Mouse (Mus musculus): ENCODE measurements around the gene Gpr84. TPM values are rescaled to one million over a fixed set of nuclear protein-coding genes. Genes with fewer than 3 reads are reported as not detected.
"Not testable (repeated sequence)": the region's sequence is repeated elsewhere in the genome, so short reads cannot be mapped to it uniquely, and the experiment has no call there.

Gpr84 gene
- total RNA-seq, 2 experiments from 2014 or later: not detected

DNA sequence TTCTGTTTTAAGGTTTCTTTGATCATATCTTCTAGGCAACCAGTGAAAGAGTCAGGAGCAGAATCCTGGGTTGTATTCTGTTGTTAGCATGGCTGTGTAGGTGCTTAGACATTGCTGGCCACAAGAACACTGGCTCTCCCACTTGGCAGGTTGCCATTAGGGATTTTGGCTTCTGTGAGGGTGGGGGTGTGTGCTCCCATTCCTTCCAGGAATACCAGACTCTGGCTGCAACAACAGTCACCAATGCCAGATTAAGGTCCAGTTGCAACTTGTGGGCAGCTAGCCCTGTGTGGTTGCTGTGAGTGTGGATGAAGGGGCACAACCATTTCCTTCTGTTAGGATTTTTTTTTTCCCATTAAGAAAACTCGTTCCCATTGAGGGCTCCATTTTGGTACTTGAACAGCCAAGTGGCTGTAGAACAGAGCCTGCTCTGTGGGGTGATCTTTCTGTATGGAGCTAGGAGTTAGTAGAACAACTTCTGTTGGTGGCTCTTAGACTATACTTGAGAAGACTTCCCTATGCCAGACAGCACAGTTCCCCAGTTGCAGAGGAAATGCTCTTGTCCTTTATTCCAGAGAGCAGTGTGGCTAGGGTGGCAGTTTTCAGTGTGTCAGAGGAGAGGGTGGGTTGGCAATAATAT lies 24.5 kb downstream of the Gpr84 start:
- DNase-seq: peak; percentile 75

DNA sequence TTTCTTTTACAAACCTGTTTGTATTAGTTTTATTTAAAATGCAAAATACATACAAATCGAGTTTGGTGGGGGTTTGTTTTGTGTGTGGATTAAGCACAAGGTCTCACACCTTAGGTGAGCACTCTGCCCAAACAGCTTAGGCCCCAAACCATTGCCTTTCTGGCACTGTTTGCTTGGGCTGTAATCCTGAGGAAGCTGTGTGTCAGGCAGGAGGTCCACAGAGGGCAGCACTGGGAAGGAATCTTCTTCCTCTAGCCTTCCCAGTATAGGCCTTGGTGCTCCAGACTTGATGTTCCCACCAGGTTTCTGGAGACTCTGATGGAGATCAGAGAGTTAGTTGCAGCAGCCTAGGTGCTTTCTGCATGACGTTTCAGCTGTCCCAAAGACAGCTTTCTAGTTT lies 25.8 kb downstream of the Gpr84 start:
- DNase-seq: no peak

DNA sequence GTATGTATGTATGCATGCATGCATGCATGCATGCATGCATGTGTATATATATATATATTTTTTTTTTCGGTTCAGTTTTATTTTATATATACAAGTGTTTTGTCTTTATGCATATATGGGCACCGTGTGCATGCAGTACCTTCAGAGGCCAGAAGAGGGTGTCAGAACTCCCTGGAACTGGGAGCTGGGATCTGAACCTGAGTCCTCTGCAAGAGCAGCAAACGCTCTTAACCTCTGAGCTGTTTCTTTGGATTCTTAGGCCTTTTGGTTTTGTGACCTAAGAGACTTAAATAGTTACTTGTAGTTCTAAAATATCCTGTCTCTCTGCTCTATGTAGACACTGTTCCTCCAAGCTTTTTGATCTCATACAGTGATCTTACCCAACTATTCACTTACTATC lies 26.3 kb downstream of the Gpr84 start:
- DNase-seq: peak; percentile 77

DNA sequence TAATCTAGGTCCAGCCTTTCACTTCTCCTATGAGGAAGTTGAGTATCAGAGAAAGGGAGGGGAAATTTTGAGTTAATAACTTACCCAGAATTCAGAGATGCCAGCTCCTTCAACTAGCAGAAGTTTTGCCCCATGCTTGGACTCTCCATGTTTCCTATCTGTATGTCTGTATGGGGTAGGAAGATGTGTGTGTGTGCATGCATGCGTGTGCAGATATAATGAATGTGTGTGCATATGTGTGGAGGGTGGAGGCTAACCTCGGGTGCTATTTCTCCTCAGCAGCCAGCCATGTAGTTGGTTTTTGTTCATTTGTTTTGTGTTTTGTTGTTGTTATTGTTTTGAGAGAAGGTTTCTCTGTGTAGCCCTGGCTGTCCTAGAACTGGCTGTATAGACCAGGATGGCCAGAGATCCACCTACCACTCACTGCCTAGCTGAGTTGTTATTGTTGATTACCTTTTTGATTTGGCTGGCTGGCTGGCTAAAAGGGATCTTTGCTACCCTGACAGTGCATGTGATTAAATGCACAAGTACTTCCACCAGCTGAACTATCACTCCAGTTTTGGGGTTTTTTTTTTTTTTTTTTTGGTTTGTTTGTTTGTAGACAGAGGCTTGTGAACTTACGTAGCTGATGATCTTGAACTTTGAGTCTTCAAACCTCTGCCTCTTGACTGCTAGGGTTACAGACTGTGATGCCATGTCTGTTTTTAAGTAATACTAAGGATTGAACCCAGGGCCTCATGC lies 28.8 kb downstream of the Gpr84 start:
- no peak for DNase-seq

DNA sequence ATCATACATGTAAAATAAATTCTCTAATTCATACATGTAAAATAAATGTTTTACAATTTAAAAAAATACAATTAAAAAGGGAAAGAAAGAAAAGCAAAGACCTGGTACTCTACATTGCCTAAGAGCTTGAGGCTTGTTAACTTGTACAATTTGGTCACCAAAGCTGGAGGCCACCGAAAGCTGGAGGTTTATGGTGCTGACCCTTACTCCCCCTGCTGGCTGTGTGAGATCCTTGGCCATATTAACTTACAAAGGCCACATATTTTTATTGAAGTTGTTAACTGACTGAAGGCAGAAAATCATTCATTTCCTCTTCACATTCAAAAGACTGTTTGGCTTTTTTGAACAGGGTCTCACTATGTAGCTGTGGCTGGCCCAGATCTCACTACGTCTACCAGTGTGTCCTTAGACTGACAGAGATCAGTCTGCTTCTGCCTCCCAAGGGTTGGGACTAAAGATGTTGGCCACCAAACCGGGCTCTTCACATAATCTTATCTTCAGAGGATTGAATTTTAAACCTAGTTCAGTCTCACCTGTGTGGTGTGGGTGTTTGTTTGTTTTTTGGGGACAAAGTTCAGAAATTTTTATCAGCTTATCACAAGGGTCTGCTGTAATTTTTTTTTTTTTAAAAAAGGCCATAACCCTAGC lies 29.5 kb downstream of the Gpr84 start:
- DNase-seq: peak; percentile 50

DNA sequence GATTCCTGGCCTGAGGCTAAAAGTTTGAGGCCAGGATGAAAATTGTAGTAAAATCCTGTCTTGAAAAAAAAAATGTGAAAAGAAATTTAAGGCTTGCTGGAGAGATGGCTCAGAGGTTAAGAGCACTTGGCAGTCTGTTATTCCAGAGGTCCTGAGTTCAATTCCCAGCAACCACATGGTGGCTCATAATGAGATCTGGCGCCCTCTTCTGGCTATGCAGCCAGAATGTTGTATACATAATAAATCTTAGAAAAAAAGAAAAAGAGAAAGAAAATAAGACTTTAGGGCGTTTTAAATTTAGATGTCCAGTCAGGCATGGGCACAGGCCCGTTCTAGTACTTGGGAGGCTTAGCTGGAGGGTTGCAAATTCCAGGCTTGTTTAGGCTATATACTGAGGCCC lies 30.7 kb downstream of the Gpr84 start:
- DNase-seq: peak; percentile 49

DNA sequence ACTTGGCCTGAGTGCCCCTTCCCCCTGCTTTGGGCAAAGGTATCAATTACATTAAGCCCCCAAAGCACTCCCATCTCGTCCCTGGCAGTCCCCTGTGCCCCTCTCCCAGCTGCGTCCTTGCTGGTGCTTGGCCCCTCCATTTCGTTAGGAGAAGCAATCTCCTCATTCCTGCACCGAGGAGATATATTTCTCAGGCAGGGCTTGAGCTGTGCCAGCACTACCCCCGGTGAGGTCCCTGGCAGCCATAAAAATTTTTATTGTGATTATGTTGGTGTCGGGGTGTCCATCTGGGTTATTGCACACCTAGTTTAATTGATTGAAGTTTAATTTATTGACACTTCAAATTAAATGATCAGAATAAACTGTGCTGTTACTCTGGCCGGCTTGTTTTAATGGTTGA lies 32.5 kb downstream of the Gpr84 start:
- no peak for DNase-seq

DNA sequence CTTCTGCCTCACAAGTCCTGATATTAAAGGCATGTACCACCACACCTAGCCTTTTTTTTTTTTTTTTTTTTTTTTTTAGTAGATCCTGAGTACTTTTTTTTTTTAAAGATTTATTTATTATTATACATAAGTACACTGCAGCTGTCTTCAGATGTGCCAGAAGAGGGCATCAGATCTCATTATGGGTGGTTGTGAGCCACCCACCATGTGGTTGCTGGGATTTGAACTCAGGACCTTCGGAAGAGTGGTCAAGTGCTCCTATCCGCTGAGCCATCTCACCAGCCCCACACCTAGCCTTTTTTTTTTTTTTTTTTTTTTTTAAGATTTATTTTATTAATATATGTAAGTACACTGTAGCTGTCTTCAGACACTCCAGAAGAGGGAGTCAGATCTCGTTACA lies 34.5 kb downstream of the Gpr84 start:
- DNase-seq: not testable (repeated sequence)

DNA sequence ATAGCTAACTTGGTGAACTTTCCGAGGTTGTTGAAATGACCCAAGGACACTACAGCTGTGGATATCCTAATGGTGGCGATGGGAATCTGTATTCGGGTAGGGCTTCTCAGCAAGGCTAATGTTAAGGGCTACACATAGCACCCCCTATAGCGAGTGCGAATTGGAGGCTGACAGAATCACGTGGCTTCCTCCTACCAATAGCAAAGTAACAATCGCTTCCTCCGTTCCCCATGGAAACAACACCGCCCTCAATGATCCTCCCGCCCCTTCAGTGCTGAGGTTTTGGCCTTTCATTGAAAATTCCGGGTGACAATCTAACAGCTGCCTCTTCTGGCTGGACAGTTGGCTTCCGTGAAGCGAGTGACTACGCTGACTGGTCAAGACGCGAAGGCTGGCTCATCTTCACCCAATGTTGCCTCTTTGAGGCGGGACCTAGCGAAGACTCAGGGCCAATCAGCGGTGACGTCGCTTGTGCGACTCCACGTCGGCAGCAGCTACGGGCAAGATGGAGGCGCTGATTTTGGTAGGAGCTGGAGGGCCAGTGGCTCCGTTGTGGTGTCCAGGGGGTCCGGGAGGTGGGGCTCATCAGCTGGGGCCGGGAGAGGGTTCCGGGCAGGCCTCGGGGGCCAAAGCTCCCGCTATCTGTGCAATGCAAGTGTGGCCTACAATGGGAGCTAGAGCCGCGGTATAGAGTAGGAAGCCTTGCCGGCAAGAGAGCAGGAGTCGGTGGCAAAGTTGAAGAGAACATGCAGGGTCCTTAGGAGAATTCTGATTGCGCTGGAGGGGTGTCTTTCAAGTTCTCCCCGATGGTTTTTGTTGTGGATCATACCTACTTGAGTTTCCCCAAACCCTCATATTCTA lies 37.8 kb downstream of the Gpr84 start, which contains the start of gene Copz1:
Gene Copz1, plus strand, starts transcription at position 296 of the 861 bp plus-strand sequence.
- peak; percentile 95 for DNase-seq

DNA sequence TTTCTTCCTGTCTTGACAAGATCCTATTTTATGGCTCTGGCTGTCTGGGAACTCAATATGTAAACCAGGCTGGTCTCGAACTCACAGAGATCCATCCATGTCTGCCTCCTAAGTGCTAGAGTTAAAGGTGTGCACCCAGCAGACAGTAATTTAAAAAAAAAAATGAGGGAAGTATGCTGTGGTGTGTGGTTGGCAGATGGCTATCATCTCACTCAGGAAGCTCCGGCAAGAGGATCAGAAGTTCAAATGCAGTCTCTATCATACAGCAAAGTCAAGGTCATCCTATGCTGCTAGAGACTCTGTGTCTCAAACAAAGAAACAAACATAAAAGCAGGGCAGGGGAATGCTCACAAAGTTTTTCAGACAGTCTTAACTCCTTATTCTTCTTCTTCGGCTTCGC lies 41.5 kb downstream of the Gpr84 start:
- no peak for DNase-seq

DNA sequence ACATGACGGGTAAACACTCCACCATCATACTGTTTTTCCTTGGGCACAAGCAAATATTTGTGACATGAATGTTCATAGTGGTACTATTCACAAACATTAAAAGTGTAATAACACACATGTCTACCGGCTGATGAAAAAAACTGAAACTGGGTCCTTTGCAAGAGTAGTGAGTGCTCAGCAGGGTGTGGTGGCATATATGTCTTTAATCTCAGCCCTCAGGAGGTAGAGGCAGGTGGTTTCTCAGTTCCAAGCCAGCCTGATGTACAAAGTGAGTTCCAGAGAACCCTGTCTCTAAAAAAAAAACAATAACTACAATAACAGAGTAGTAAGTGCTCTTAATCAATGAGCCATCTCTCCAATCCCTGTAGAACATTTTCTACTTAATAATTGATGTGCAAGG lies 45.6 kb downstream of the Gpr84 start:
- DNase-seq: no peak

DNA sequence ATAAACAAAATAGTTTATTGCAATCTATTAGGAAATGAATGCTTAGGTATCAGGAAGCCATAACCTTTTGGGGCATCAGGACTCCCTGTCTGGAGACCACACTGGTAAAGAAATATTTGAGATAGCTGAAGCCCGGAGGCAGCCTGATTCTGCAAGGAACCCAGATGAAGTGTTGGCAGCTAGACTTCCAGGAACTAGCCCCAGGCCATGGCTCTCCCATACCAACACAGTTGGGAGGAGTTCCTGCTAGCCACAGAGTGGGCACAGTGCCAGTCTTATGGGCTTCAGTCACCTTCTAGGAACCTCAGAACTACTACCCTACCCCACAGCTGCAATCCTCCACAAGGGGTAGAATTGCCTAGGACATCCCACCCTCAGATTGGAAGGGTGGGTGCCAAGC lies 50.4 kb downstream of the Gpr84 start:
- DNase-seq: no peak

DNA sequence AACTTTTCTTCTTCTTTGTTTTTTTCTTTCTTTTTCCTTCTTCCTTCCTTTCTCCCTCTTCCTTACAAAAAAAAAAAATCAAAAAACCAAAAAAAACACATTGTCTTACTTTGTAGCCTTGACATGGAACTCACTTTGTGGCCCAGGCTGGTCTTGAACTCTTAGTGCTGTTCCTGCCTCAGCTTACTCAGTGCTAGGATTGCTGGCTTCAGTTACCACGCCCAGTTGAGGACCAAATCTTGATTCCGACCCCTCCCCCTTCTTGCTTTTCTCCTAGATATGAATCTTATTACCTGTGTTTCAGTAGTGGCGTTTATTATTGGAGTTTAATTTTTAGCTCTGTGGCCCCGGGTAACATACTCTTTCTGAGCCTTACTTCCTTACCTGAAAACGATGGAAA lies 51.2 kb downstream of the Gpr84 start:
- no peak for DNase-seq

Small RNA genes lying within 50 kb of the gene (microRNA-seq; reads per million reads assigned to microRNA genes)
- gene Mir148b (290 reads per million, percentile 59 among the genes with 10 or more reads in this experiment), gene Mir6963 (2.3 reads per million)

Other genes starting within 250 kb of the Gpr84 start
- gene Smug1, start 143.5 kb downstream of the Gpr84 start, total RNA-seq (2021): 10 to 100 TPM; 14.0 to 19.9 TPM
- 10 to 100 TPM; 66.6 to 85.8 TPM for gene Cbx5, start 70.8 kb downstream of the Gpr84 start, total RNA-seq (2021)
- gene Hnrnpa1, start 70.2 kb downstream of the Gpr84 start, total RNA-seq (2021): 100 to 1,000 TPM; 248 to 299 TPM
- 1 to 10 TPM; 3.2 to 4.3 TPM for gene Nfe2, start 52.2 kb downstream of the Gpr84 start, total RNA-seq (2021)
- gene Copz1, start 37.9 kb downstream of the Gpr84 start, total RNA-seq (2021): 100 to 1,000 TPM; 114 TPM
- 10 to 100 TPM; 20.1 to 24.2 TPM for gene Zfp385a, start 29.5 kb upstream of the Gpr84 start, total RNA-seq (2021)
- gene Itga5, start 56.2 kb upstream of the Gpr84 start, total RNA-seq (2021): 10 to 100 TPM; 38.0 to 38.2 TPM
- gene Gtsf1, start 119.9 kb upstream of the Gpr84 start, total RNA-seq (2021): not detected
- not detected for gene Gtsf2, start 137.9 kb upstream of the Gpr84 start, total RNA-seq (2021)
- 1 to 10 TPM; 6.4 to 7.2 TPM for gene Nckap1l, start 143.2 kb upstream of the Gpr84 start, total RNA-seq (2021)
- 1 to 10 TPM; 5.6 to 9.4 TPM for gene Pde1b, start 192.4 kb upstream of the Gpr84 start, total RNA-seq (2021)
- gene Ppp1r1a, start 227.4 kb upstream of the Gpr84 start, total RNA-seq (2021): 10 to 100 TPM; 23.0 to 37.4 TPM